Mouse (Mus musculus) forebrain, embryonic 11.5 days (tissue): ENCODE measurements around the gene Slc9a1. TPM values are rescaled to one million over a fixed set of nuclear protein-coding genes. Genes with fewer than 3 reads are reported as not detected.

Experiments used
- ATAC-seq: fragments of 200-750 bp; cut with Nextera tagmentation; replicated peaks from 2 replicates; pipeline ENCODE4 v1.8.0; 2017; ENCODE audit warnings: moderate TSS enrichment; ENCODE audit not compliant: low FRiP score
- DNase-seq: peaks from one replicate; pipeline ENCODE4 v3.0.0-alpha.2; 2017; ENCODE audit warnings: low spot score
- H3K27ac ChIP-seq: fragments of 300-500 bp; sonication (generic); 2 replicates; pipeline ENCODE4 v1.5.1; 2014; ENCODE audit warnings: low read depth, low read length
- H3K27me3 ChIP-seq: fragments of 300-500 bp; sonication (generic); 2 replicates; pipeline ENCODE4 v1.6.1; 2014; ENCODE audit warnings: mild to moderate bottlenecking, low read length, mixed read lengths; ENCODE audit not compliant: control insufficient read depth, insufficient read depth
- H3K36me3 ChIP-seq: fragments of 300-500 bp; sonication (generic); 2 replicates; pipeline ENCODE4 v1.6.1; 2014; ENCODE audit warnings: mild to moderate bottlenecking, low read length, moderate library complexity, mixed read lengths; ENCODE audit not compliant: control insufficient read depth, insufficient read depth
- H3K4me1 ChIP-seq: fragments of 300-500 bp; sonication (generic); replicated peaks from 2 replicates; pipeline ENCODE4 v1.6.1; 2014; ENCODE audit warnings: low read length, mixed read lengths; ENCODE audit not compliant: control insufficient read depth, insufficient read depth
- H3K4me2 ChIP-seq: fragments of 300-500 bp; sonication (generic); 2 replicates; pipeline ENCODE4 v1.6.1; 2014; ENCODE audit warnings: low read depth, mild to moderate bottlenecking, low read length, moderate library complexity, mixed read lengths; ENCODE audit not compliant: severe bottlenecking
- H3K4me3 ChIP-seq: fragments of 300-500 bp; sonication (generic); 2 replicates; pipeline ENCODE4 v1.5.1; 2014; ENCODE audit warnings: low read depth, low read length
- H3K9ac ChIP-seq: fragments of 300-500 bp; sonication (generic); 2 replicates; pipeline ENCODE4 v1.6.1; 2014; ENCODE audit warnings: low read length
- H3K9me3 ChIP-seq: fragments of 300-500 bp; sonication (generic); 2 replicates; pipeline ENCODE4 v1.6.1; 2016; ENCODE audit warnings: low read length, mixed read lengths; ENCODE audit not compliant: control insufficient read depth
- WGBS: fragments of 180-500 bp; shearing (Covaris S2); extraction: QIAGEN DNeasy Blood & Tissue Kit; methylation state at CpG from one replicate; pipeline ENCODE4 v1.1.7; 2014; 5-methylcytosine and 5-hydroxymethylcytosine counted together
- polyA plus RNA-seq: library from polyadenylated mRNA; unstranded; fragments of >200 nt; fragmentation: Nextera tagmentation; extraction: Ambion mirVana; gene quantifications from 2 replicates; pipeline ENCODE4 v1.2.1, GENCODE M21; 2014

Slc9a1 gene
- polyA plus RNA-seq, 1 experiment from 2014 or later, result 9.4 TPM

DNA sequence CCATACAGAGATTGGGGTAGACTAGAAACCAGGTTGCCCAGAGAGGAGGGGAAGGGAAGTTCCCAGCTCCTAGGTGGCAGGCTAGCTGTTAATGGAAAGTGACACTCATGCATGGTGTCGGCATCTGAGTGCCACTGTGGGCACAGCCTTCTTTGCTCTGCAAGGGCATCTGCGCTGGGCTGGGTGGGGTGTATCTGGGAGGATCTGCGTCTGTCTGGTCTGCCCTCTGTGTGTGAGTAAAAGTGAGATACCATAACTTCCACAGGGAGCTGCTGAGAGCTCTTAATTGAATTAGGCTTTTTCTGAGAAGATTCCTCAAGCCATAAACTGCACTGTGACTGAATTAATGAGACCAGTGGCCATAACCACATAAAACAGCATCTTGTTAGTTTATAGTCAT lies 10.4 kb downstream of the Slc9a1 start:
- 65% methylated on average over 3 of the region's 3 CpGs for WGBS
- Histone ChIP-seq H3K4me1 (peaks cover 19% of the 10 kb centered on the region; the same call in 1 of the 2 replicates), H3K36me3 (no peaks in the 10 kb centered on the region; the same call in 1 of the 2 replicates), H3K27ac (no peak overlapping the region), H3K9me3 (no peaks in the 10 kb centered on the region), H3K4me2 (no peak overlapping the region), H3K4me3 (no peak overlapping the region), H3K27me3 (no peaks in the 10 kb centered on the region), H3K9ac (no peak overlapping the region)
- no peak for ATAC-seq
- DNase-seq, result no peak

DNA sequence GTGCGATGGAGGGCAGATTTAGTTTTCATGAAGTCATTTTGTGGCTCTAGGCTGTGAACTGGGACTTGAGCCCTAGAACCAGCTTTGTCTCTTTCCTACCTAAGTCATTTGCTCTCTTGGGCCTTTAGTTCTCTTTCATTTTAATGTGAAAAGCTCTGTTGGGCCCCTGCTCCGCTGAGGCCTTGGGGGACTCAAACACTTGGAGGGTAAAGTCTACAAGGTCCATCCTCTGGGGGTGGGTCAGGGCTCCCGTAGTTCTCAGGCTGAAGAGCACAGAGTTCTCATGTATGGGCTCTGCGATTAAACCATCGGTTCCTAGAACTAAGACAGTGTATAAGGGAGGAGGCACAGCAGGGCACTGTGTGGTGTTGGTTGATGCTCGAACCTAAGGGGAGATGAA lies 11.0 kb downstream of the Slc9a1 start:
- H3K27me3 ChIP-seq, result no peaks in the 10 kb centered on the region
- peaks cover 19% of the 10 kb centered on the region; the same call in 1 of the 2 replicates for H3K4me1 ChIP-seq
- H3K4me3 ChIP-seq, result no peak overlapping the region
- DNase-seq, result no peak
- H3K9ac ChIP-seq, result no peak overlapping the region
- no peaks in the 10 kb centered on the region; the same call in 1 of the 2 replicates for H3K36me3 ChIP-seq
- no peak for ATAC-seq
- H3K4me2 ChIP-seq, result no peak overlapping the region
- no peak overlapping the region for H3K27ac ChIP-seq
- WGBS, result 58% methylated on average over 6 of the region's 6 CpGs
- no peaks in the 10 kb centered on the region for H3K9me3 ChIP-seq

DNA sequence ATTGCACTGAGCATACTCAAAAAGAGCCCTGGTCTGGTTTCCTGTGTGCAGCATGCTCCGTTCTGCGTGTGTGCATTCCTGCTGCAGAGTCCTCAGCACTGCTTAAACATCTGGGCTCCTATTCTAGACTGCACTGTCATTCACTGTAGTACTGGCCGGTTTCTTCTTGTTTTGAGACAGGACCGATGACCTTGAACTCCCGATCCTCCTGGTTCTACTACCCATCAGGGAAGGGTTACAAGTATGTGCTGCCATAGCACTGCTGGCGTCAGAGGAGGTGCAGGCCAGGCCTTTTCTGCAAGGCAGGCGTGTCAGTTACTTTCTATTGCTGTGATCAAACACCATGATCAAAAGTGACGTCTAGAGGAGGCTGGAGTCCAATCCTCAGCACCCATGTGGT lies 11.6 kb downstream of the Slc9a1 start:
- peaks cover 16% of the 10 kb centered on the region; the same call in 1 of the 2 replicates for H3K4me1 ChIP-seq
- no peaks in the 10 kb centered on the region for H3K27me3 ChIP-seq
- no peak overlapping the region for H3K4me2 ChIP-seq
- ATAC-seq (no peak), DNase-seq (no peak)
- no peaks in the 10 kb centered on the region for H3K9me3 ChIP-seq
- H3K36me3 ChIP-seq, result no peaks in the 10 kb centered on the region; the same call in 1 of the 2 replicates
- no peak overlapping the region for H3K4me3 ChIP-seq
- no peak overlapping the region for H3K27ac ChIP-seq
- WGBS, result 85% methylated on average over 8 of the region's 8 CpGs
- H3K9ac ChIP-seq, result no peak overlapping the region

DNA sequence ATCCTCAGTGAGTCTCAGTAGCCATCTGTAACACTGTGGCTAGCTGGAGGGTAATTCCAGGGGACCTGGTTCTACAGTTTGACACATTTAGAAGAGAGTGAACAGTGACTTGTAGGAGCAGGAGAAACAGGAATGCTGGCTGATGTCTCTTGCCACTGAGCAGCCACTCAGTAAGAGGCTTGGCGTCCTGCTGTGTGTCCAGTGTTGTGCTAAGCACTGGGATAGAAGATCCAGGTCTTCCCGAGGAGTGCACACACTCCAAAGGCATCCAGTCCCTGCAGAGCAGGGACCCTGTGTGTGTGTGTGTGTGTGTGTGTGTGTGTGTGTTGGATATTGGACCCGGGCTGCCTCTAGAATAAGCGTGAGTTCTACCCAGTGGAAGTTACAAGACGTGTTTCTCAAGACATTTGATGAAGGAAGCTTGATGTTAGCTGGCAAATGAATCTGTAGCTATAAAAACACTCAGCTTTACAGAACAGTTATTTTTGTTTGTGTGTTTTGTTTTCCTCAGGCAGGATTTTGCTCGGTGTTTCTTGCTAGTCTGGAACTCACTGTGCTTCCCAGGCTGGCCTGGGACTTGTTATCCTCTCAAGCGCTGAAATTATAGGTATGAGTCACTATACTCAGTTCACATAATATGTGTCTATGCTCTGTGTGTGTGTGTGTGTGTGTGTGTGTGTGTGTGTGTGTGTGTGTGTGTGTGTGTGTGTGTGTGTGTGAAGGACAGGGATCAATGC lies 16.7 kb downstream of the Slc9a1 start:
- Histone ChIP-seq H3K9me3 (no peaks in the 10 kb centered on the region), H3K27ac (no peak overlapping the region), H3K4me3 (no peak overlapping the region), H3K36me3 (no peaks in the 10 kb centered on the region; the same call in 1 of the 2 replicates), H3K4me1 (no peaks in the 10 kb centered on the region), H3K4me2 (no peak overlapping the region), H3K27me3 (no peaks in the 10 kb centered on the region), H3K9ac (no peak overlapping the region)
- WGBS, result 71% methylated on average over 7 of the region's 7 CpGs
- DNase-seq, result no peak
- ATAC-seq, result no peak

DNA sequence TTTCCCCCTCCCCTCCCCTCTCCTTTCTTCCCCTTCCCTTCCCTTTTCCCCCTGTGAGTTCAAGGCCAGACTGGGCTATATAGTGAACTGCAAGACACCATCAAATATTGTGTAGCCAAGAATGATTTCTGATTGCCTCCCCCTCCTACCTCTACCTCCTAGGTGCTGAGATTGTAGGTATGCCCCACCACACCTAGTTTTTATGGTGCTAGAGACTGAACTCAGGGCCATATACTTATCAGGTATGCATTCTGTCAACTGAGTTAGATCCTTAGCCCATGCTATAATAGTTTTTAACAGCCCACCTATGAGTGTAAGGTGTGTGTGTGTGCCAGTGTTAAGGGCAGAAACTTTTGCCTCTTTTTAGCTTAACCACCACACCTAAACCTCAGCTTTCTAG lies 17.5 kb downstream of the Slc9a1 start:
- H3K4me2 ChIP-seq, result no peak overlapping the region
- H3K36me3 ChIP-seq, result no peaks in the 10 kb centered on the region
- H3K27me3 ChIP-seq, result no peaks in the 10 kb centered on the region
- H3K4me1 ChIP-seq, result no peaks in the 10 kb centered on the region
- DNase-seq (no peak), ATAC-seq (no peak)
- no peaks in the 10 kb centered on the region for H3K9me3 ChIP-seq
- H3K9ac ChIP-seq, result no peak overlapping the region
- H3K4me3 ChIP-seq, result no peak overlapping the region
- no peak overlapping the region for H3K27ac ChIP-seq

DNA sequence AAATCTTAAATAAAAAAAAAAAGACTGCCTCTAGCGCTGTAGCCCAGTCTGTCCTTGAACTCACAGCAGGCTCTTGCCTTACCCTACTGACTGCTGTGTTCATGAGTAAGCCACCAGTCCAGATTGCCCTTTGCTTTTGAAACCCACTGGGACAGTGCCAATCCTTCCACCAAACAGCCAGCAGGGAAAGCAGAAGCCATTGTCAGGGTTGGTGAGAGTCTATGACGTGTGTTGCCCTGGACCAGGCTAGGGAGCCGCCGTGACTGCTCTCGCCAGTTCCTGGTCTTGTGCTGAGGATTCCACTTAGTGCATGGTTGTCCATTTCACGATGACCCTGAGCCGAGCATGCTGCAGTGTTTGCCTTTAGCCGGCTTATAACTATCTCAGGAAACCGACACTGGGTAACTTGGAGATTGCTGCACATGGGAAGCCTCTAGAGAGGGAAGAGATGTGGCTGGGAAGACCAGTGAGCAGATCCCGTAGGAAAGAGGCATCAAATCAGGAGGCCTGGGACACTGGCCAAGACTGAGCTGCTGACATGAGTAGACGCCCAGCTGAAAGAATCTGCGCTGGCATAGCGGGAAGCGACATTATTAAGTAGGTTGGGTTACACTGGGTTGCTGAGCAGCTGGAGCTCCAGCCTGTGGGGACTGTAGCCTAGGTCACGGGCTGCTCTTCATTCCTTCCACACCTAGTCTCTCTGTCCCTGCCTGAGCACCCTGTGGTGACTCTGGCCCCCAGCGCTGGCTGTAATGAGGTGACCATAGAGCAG lies 19.5 kb downstream of the Slc9a1 start:
- DNase-seq (no peak), ATAC-seq (no peak)
- Histone ChIP-seq H3K36me3 (no peaks in the 10 kb centered on the region), H3K9ac (no peak overlapping the region), H3K27me3 (no peaks in the 10 kb centered on the region), H3K4me3 (no peak overlapping the region), H3K4me1 (no peaks in the 10 kb centered on the region), H3K9me3 (no peaks in the 10 kb centered on the region), H3K4me2 (no peak overlapping the region), H3K27ac (no peak overlapping the region)
- 92% methylated on average over 16 of the region's 16 CpGs for WGBS

DNA sequence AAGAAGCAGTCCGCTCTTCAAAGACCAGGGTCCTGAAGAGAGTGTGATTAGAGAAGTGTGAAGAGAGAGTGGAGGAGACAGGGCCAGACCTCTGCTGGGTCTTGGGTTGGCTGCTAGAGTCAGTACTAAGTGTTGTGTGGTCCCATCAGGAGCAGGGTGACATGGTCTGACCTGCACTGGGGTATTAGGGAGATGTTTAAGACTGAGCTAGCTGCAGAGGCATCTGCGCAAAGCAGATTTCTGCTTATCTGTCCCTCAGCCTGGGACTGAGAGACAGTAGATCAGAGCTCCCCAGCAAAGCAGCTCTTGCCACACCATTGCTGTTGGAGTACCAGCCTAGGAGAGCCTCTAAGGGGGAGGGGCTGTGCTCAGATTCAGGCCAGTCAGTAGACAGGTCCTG lies 20.5 kb downstream of the Slc9a1 start:
- H3K27ac ChIP-seq, result no peak overlapping the region

DNA sequence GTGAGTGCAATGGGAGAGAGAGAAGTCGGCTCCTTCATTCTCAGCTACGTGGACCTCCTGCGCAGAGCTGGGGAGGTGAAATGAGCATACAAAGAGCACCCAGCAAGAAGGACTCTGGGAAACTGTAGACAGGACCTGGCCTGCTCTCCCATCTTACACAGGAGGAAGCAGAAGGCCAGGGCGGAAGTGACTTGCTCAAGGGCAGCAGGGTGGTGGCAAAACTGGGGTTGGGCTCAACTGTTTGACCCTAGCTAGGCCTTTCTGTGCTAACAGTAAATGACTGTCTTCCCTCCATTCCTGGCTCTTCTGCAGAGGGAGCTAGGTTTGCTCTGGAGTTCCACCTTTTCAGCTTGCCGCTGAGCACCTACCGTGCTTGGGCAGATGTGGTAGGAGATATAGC lies 21.1 kb downstream of the Slc9a1 start:
- no peak overlapping the region for H3K9ac ChIP-seq
- 91% methylated on average over 6 of the region's 6 CpGs for WGBS

More for the DNA sequence above, 20.5 kb downstream of the Slc9a1 start:
- no peaks in the 10 kb centered on the region for H3K9me3 ChIP-seq
- 85% methylated on average over 2 of the region's 2 CpGs for WGBS
- H3K27me3 ChIP-seq, result no peaks in the 10 kb centered on the region
- no peaks in the 10 kb centered on the region for H3K36me3 ChIP-seq
- DNase-seq, result no peak
- H3K4me2 ChIP-seq, result no peak overlapping the region
- H3K4me1 ChIP-seq, result no peaks in the 10 kb centered on the region
- H3K9ac ChIP-seq, result no peak overlapping the region
- no peak overlapping the region for H3K4me3 ChIP-seq
- no peak for ATAC-seq

More for the DNA sequence above, 21.1 kb downstream of the Slc9a1 start:
- DNase-seq (no peak), ATAC-seq (no peak)
- Histone ChIP-seq H3K27me3 (no peaks in the 10 kb centered on the region), H3K36me3 (no peaks in the 10 kb centered on the region), H3K4me2 (no peak overlapping the region), H3K9me3 (no peaks in the 10 kb centered on the region), H3K4me1 (no peaks in the 10 kb centered on the region), H3K4me3 (no peak overlapping the region), H3K27ac (no peak overlapping the region)
